Mouse (Mus musculus) kidney, adult 2 months (tissue): ENCODE data around the gene Rnf157.

Experiments
- CTCF ChIP-seq: fragments of 200-500 bp; conservative IDR thresholded peaks from 2 replicates; pipeline ENCODE4 v1.5.1; 2011; ENCODE audit warnings: low read depth, mild to moderate bottlenecking, control low read depth, low read length, moderate library complexity, mixed read lengths; ENCODE audit not compliant: insufficient read depth, insufficient read length
- POLR2A ChIP-seq: fragments of 200-500 bp; IDR thresholded peaks from one replicate; pipeline ENCODE4 v1.6.1; 2011; ENCODE audit warnings: low read depth, low read length, control low read depth

- no peak for TF ChIP-seq CTCF
- TF ChIP-seq POLR2A = no peak
These were observed 8.3 kb upstream of the Rnf157 start for GRCm38 (mm10) chr11:116421102-116421501.
